Mouse (Mus musculus) G1E (cell line): ENCODE measurements at regions not wholly inside any gene's neighbourhood (a gene's known extent, or its start where the extent isn't known, plus 50 kb on each side); places are given as distances from the start of the nearest gene placed in this dataset.

Source experiments
- CTCF ChIP-seq: IDR thresholded peaks from 2 replicates; pipeline ENCODE4 v1.5.1; 2012; ENCODE audit warnings: low read depth, low read length, inconsistent platforms, mixed read lengths
- GATA1 ChIP-seq: IDR thresholded peaks from 2 replicates; pipeline ENCODE4 v1.6.1; 2012; ENCODE audit warnings: borderline replicate concordance, low read length, inconsistent platforms, mixed read lengths
- GATA2 ChIP-seq: IDR thresholded peaks from 2 replicates; pipeline ENCODE4 v1.6.1; 2012; ENCODE audit warnings: low read depth, low read length, inconsistent platforms, borderline replicate concordance
- POLR2AphosphoS5 ChIP-seq: IDR thresholded peaks from 2 replicates; pipeline ENCODE4 v1.6.1; 2012; ENCODE audit warnings: low read depth, low read length, inconsistent platforms; ENCODE audit not compliant: insufficient replicate concordance
- TAL1 ChIP-seq: conservative IDR thresholded peaks from 2 replicates; pipeline ENCODE4 v1.6.1; 2012; ENCODE audit warnings: low read depth, low read length, inconsistent platforms, mixed read lengths

- TF ChIP-seq GATA1 (no peak), CTCF (no peak), POLR2AphosphoS5 (no peak), GATA2 (no peak), TAL1 (no peak)
These were observed 78.2 kb upstream of the Tnfaip3 start for GRCm38 (mm10) chr10:19093689-19094088.
